Mouse (Mus musculus): ENCODE results near the gene Itpripl1. TPM values are rescaled to one million over a fixed set of nuclear protein-coding genes. Genes with fewer than 3 reads are reported as not detected.
A peak's percentile ranks its signal among the peaks of the same experiment; 100 is the strongest.
"Not testable (repeated sequence)": the region's sequence is repeated elsewhere in the genome, so short reads cannot be mapped to it uniquely, and the experiment has no call there.

Itpripl1 gene
- total RNA-seq (2021) = 1 to 10 TPM; 5.0 to 9.4 TPM
- long read RNA-seq, experiment 1, partial matches to known transcripts = 0 of 1 reads
- long read RNA-seq, experiment 1, other reads (novel, unspliced or antisense) = 1 of 1 reads
- long read RNA-seq, experiment 2, partial matches to known transcripts = 0 of 2 reads
- long read RNA-seq, experiment 2, other reads (novel, unspliced or antisense) = 1 of 2 reads

- intact Hi-C loops (cut with DNase I; ENCODE audit: low total_unique reads) = no loop called here
- peak; percentile 79 for DNase-seq
Measured at GRCm38 (mm10) chr2:127143158-127144063, at the start of gene Itpripl1. Gene Itpripl1, minus strand, starts transcription at chr2:127143442.

GRCm38 (mm10) chr2:127189574-127189973, 46.3 kb upstream of the Itpripl1 start:
- DNase-seq = no peak
- intact Hi-C loops (cut with DNase I; ENCODE audit: low total_unique reads) = no loop called here

- intact Hi-C loops (cut with DNase I; ENCODE audit: low total_unique reads) = no loop called here
Measured at GRCm38 (mm10) chr2:127182598-127183381, 39.5 kb upstream of the Itpripl1 start.

GRCm38 (mm10) chr2:127166261-127166660, 23.0 kb upstream of the Itpripl1 start:
- DNase-seq; intact Hi-C loops (cut with DNase I; ENCODE audit: low total_unique reads): not testable (repeated sequence)

More at GRCm38 (mm10) chr2:127182598-127183381, 39.5 kb upstream of the Itpripl1 start:
- DNase-seq = peak; percentile 72

GRCm38 (mm10) chr2:127165675-127166074, 22.4 kb upstream of the Itpripl1 start:
- no peak for DNase-seq
- intact Hi-C loops (cut with DNase I; ENCODE audit: low total_unique reads) = loop anchor here (2.0 kb wide), 1 partner anchor 39 kb away; no protein-coding TSS in a partner anchor

- intact Hi-C loops (cut with DNase I; ENCODE audit: low total_unique reads) = no loop called here
- DNase-seq = no peak
Measured at GRCm38 (mm10) chr2:127145699-127146098, 2.5 kb upstream of the Itpripl1 start.

GRCm38 (mm10) chr2:127142577-127143157, 575 bp downstream of the Itpripl1 start:
- no peak for DNase-seq
- intact Hi-C loops (cut with DNase I; ENCODE audit: low total_unique reads) = no loop called here

GRCm38 (mm10) chr2:127142031-127142430, 1.2 kb downstream of the Itpripl1 start:
- intact Hi-C loops (cut with DNase I; ENCODE audit: low total_unique reads) = no loop called here
- no peak for DNase-seq

GRCm38 (mm10) chr2:127140011-127140410, 3.2 kb downstream of the Itpripl1 start:
- DNase-seq = no peak
- intact Hi-C loops (cut with DNase I; ENCODE audit: low total_unique reads) = no loop called here

- no peak for DNase-seq
- intact Hi-C loops (cut with DNase I; ENCODE audit: low total_unique reads) = no loop called here
Measured at GRCm38 (mm10) chr2:127139605-127140004, 3.6 kb downstream of the Itpripl1 start.

- no peak for DNase-seq
Measured at GRCm38 (mm10) chr2:127139094-127139493, 4.1 kb downstream of the Itpripl1 start.

GRCm38 (mm10) chr2:127138449-127138848, 4.8 kb downstream of the Itpripl1 start:
- intact Hi-C loops (cut with DNase I; ENCODE audit: low total_unique reads) = no loop called here
- DNase-seq = no peak

More at GRCm38 (mm10) chr2:127139094-127139493, 4.1 kb downstream of the Itpripl1 start:
- intact Hi-C loops (cut with DNase I; ENCODE audit: low total_unique reads) = no loop called here

GRCm38 (mm10) chr2:127137838-127138420, 5.3 kb downstream of the Itpripl1 start:
- no peak for DNase-seq
- intact Hi-C loops (cut with DNase I; ENCODE audit: low total_unique reads) = no loop called here

- peak; percentile 30 for DNase-seq
- intact Hi-C loops (cut with DNase I; ENCODE audit: low total_unique reads) = no loop called here
Measured at GRCm38 (mm10) chr2:127136979-127137378, 6.3 kb downstream of the Itpripl1 start.

- intact Hi-C loops (cut with DNase I; ENCODE audit: low total_unique reads); DNase-seq: not testable (repeated sequence)
Measured at GRCm38 (mm10) chr2:127135255-127135654, 8.0 kb downstream of the Itpripl1 start.

- intact Hi-C loops (cut with DNase I; ENCODE audit: low total_unique reads) = no loop called here
- DNase-seq = peak; percentile 92
Measured at GRCm38 (mm10) chr2:127133621-127134461, 9.4 kb downstream of the Itpripl1 start, which contains the start of gene Ncaph. Gene Ncaph, minus strand, starts transcription at chr2:127133954.

GRCm38 (mm10) chr2:127131353-127131752, 11.9 kb downstream of the Itpripl1 start:
- intact Hi-C loops (cut with DNase I; ENCODE audit: low total_unique reads) = no loop called here
- DNase-seq = no peak

- no peak for DNase-seq
- intact Hi-C loops (cut with DNase I; ENCODE audit: low total_unique reads) = no loop called here
Measured at GRCm38 (mm10) chr2:127128926-127129325, 14.3 kb downstream of the Itpripl1 start.
